Mouse (Mus musculus): ENCODE measurements around the gene Por. TPM values are rescaled to one million over a fixed set of nuclear protein-coding genes. Genes with fewer than 3 reads are reported as not detected.

Gene Por
- total RNA-seq, 2 experiments from 2014 or later = 300 to 324 TPM

DNA sequence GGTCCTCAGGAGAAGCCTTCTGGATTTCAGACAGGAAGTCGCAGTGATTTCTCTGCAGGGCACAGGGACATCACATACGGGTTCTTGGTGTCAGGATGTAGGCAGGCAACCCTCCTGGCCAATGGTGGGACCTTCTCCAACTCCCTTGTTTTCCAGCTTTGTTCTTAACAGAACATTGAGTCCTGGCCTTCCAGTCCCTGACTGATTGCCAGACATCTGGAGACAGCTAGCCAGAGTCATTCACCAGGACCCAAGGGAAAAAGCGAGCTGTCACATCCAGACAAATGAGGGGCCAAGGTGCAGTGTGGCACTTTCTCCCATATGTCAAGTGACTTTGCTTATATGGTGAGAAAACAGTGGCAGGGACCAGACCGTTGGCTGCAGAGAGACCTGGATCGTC is 13.8 kb upstream of the Por start:
- DNase-seq = no peak

DNA sequence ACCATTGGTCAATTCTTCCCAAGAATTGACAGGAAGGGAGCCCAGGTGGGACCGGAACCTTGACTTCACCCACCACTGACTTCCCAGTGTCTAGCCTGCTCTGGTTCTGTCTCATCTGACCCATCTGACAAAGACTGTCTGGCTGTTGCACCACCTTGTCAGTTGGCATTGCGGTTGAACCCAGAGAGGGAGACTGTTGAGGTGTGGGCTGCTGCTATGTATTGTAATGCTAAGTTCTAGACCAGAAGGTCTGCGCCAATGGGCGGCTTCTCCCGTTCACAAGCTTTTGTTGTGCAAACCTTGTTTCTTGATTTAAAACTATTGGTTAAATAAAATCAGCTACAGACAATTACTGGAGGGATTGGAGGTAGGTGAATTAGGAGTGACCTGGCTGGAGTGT is 12.7 kb upstream of the Por start:
- no peak for DNase-seq

DNA sequence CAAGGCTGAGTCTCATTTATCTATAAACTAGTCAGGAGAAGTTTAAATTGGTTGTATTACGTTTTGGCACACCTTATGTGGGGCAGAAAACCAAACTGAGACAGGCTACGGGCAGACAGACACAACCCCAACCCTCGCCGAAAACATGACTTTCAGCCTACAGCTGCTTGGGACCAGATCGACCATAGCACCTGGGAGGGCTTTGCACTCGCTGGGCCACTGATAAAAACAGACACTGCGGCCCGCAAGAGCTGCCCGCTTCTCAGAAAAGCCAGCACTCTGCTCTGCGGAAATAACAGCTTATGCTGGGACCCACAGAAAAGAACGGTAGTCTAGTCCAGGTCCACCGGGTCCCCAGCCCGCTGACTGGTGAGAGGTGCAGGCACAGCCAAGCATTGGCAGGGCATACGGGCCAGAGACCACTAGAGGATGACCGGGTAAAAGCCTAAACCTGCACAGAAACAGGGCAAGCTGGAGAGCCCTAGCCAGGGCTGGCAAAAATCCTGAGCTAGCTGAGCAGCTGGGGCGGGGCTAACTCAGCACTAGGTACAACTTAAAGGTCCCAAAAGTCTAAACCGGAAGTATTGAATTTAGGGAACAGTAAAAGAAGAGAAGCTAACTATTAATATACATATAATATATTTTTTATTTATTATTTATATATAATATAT is 12.0 kb upstream of the Por start:
- no peak for DNase-seq

DNA sequence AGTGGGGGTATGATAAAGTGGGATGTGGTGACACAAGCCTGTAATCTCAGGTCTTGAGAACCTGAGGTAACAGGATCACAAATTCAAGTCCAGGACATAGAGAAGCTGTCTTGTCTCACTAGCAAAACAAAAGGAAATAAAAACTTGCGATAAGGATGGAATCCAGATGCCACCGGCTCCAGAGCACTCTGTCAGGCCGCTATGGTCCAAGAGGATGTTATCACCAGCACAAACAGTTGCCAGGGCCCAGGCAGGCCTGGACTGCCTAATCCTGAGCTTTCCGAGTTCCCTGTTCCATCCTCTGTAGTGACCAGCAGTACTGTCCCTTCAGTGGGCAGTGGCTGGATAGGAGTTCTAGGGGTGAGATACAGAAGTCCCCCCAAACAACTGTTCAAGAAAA is 9.9 kb upstream of the Por start:
- DNase-seq = no peak

DNA sequence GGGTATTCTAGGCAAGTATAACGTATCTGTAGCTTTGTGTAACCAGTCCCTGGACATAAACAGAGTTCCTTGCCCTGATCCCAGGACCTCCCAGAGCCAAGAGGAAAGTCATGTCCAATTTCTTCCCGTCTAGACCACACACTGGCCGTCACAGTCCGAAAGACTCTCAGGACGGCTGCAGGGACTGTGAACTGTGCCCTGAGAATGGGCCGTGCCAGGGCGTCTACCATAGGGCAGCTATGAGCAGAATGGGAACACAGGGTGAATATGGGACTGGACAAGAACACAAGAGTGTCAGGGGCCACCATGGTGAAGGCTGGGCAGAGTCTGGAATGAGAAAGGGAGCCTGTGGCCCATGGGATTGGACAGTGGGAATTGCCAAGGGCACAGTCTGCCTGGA is 9.3 kb upstream of the Por start:
- no peak for DNase-seq

DNA sequence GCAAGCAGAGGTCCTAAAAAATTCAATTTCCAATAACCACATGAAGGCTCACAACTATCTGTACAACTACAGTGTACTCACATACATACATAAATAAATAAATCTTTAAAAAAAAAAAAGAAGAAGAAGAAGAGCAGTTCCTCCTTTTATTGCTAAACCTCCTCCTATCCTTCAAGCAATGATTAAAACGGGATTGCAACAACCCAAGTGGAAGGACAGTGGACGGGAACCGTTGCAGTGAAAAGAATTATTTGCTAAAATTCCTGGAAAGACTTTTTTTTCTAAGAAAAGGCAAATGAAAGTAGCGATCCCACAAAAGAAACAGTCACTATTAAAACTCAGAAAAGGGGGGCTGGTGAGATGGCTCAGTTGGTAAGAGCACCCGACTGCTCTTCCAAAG is 2.9 kb upstream of the Por start:
- DNase-seq = no peak

DNA sequence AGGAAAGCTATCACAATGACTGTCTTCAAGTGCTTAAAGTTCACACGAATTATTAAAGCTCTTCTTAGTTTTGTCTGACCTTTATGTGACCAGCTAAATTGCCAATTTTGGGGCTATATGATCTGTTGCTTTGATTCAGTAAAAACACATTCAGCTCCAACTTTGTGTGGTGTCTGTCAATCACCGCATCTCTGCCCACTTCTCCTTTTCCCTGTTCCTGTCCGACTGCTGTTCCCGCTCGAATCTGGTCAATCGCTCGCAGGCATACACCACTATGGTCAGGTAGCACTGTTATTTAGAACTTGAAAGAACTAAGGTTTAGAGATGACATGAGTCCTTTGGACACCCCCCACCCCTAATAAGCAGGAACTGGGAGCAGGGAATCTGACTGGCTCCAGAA is 1.8 kb upstream of the Por start:
- DNase-seq = no peak

DNA sequence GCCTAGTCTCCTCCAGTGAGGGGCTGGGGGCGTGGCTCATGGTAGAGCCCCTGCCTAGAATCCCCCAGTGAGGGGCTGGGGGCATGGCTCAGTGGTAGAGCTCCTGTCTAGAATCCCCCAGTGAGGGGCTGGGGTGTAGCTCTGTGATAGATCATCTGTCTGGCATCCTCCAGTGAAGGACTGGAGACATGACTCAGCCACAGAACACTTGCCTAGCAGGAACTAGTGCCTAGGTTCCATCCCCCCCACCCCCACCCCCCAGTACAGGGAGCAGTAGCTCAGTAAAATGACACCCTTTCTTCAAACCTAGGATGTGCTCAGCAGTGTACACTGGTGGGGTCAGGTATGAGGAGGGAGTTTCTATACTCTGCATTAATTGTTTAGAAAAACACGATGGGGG is 1.0 kb downstream of the Por start:
- DNase-seq = no peak

DNA sequence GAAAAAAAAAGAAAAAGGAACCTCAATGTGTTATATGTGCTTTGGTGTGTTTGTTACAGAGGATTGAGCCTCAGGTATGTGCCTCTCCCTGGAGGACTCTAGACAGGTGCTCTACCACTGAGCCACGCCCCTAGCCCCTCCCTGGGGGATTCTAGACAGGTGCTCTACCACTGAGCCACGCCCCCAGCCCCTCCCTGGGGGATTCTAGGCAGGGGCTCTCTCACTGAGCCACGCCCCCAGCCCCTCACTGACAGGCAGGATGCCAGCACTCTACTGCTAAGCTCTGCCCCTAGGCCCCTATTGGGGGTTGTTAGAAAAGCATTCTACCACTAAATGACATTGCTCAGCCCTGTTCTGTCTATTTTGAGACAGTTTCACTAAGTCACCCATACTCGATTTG is 2.7 kb downstream of the Por start:
- DNase-seq = no peak

DNA sequence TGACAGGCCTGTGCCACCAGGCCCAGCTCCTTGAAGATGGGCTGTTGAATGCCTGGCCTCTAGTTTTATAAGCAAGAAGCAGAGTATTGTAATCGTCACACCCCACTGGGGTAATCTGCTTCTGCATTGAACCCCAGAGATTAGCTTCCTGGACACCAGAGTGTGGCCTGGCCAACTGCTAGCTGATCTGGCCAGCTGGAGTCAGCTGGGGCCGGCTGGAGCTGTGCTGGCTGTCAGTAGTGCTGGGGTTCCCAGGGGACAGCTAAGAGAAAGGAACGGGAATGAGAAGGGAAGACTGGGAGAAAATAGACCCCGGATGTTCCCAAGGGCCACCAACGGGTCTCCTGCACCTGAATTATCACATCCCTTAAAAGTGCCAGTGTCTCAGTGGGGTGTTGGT is 3.1 kb downstream of the Por start:
- peak in 1 of 2 experiments; percentile 27 for DNase-seq

DNA sequence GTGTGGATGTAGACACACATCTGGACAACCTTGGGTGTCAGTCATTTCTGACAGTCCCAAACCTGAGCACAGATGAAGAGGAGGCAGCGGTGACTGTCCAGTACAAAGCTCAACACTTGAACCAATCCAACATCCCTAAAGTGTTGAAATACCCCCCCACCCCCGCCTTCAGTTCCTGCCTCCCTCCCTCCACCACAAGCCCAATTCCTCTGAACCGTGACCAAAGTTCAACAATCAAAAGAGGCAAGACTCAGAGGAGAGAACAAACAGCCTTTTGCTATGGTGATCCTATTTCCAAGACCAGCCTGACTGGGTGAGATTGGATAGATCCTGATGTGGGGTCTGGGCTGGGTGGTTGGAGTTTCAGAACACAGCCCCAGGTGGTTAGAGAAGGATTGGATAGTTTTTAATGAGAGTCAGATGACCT is 4.5 kb downstream of the Por start:
- peak in 1 of 2 experiments; percentile 39 for DNase-seq

DNA sequence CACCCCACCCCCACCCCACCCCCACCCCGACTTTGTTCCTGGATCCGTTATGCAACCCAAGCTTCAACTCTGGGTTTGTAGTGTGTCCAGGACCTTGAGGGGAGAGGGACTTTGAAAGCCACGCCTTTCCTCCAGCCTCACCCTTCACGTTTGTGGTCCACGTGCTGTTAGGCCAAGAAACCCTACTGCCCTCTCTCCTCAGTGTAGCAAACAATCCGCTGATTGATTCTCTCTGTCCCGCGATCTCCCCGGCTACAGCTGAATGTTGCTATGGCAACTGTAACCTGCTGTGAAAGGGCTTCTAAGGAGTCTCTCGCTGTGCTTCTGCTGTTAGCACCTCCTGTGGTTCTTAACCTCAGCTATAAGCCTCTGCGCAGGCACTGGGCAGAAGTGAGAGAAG is 5.0 kb downstream of the Por start:
- peak; percentile 83 to 86 for DNase-seq

DNA sequence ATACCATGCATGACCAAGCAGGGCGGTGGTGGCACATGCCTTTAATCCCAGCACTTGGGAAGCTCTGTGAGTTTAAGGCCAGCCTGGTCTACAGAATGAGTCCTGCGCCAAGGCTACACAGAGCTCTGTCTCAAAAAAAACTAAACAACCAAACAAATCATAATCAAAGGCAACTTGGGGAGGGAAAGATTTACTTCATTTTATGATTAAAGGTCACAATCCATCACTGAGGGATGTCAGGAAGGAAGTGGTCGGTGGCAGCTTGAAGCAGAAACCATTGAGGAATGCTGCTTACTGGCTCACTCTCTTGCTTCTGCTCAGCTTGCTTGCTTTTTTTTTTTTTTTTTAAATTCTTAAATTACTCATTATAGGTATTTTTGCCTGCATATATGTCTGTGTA is 6.9 kb downstream of the Por start:
- DNase-seq = no peak

DNA sequence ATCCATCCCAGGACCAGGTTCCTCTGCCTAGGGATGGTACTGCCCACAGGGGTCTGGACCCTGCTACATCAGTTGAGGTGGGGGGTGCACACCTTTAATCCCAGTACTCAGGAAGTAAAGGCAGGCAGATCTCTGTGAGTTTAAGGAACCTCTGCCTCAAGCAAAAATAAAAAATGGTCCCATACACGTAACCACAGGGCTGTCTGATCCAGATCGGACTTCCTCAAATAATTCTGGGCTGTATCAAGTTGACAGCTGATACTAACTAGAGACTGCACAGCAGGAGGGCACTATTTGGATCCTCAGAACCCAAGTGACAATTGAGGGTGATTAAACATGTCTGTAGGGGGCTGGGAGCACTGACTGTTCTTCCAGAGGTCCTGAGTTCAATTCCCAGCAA is 7.4 kb downstream of the Por start:
- no peak for DNase-seq

DNA sequence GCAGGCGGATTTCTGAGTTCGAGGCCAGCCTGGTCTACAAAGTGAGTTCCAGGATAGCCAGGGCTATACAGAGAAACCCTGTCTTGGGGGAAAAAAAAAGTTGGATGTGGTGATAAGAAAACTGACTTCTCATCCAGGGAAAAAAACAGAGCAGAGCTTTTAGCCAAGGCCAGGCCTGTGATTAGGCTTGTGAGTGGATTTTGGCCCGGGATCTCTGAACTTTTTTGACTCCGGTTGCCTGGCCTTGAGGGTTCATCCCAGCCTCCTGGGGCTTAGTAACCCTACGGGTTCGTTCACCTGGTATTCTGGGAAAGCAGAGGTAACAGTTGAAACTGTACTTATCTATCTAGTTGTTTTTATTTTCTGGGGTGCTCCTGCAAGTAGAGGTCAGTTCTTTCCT is 8.6 kb downstream of the Por start:
- DNase-seq = peak; percentile 73 to 75

DNA sequence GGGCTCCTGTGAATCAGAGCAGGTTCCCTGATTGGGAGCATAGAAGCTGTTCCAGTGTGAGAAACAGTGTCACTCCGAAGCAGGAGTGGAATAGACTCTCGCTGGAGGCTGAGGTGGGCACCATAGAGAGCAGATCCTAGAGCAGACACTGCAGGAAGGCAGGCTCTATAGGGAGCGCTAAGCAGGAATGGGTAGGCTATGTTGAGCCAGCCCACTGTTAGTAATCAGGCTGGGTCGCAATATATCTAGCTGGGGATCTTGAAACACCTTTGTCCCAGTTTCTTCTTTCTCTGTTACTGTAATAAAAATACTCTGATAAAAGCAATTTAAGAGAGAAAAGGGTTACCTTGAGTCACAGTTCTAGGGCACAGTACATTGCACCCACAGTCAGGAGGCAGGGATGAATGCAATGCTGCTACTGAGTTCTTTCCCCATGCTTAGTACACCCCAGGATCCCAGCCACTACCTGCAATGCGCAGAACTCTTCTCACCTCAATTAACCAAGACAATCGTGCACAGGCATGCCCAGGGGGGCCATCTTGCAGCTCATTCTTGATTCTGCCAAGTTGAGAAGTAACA is 11.2 kb downstream of the Por start:
- no peak for DNase-seq

DNA sequence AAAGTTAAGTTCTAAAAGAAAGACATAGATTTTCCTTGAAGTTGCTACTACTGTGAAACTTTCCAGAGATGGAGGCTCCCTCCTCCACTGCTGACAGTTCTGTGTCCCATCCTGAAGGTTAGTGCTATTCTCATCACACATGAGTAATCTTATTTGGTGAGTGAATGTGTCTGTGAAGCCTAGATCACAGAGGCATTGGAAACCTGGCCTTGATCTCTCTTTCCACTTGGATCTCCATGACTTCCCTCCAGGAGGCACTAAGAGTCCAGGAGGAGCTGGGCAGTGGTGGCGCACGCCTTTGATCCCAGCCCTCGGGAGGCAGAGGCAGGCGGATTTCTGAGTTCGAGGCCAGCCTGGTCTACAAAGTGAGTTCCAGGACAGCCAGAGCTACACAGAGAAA is 12.2 kb downstream of the Por start:
- DNase-seq = peak in 1 of 2 experiments; percentile 26

DNA sequence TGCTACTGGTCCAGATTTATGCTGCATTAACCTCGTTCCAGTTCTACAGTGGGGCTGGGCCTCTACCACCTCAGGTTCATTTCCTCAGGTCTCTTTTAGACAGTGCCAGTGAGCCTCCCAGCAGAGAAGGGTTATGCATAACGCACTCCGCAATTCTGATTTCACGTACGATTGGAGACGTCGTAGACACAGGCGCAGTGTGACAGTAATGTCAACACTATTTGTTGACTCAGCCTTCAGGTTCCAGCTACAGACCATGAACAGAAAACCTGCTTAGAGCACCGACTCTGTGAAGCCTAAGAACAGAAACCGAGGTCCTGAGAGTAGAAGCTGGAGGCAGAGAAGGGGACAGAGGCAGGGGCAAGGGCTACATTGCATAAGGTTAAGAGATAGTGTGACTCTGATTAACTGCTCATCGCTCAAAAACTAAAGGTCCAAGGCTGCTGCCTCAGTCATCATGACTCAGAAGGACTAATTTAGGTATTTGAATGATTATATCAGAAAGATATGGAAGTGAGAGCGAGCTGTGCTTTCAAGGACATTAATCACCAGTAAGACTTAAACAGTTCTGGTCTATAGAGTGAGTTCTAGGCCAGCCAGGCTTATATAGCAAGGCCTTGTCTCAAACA is 13.2 kb downstream of the Por start:
- peak; percentile 49 to 51 for DNase-seq

DNA sequence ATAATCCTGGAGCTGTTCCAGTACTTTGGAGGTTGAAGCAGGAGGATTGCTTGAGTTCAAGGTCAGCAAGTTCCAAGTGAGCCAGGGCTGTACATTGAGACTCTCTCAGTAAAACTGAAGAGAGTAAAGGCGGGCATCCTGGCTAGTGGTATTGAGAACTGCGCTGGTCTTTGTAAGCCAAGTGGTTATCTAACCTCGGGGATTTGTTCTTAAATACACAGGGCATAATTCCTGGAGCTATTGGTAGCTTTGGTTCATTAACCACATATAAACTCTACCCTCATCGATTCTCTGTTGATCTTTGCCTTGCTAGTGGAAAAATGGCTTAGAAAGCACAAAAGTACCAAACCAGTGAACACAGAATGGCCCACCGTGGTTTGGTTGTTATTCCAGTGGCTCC is 20.6 kb downstream of the Por start:
- DNase-seq = no peak

DNA sequence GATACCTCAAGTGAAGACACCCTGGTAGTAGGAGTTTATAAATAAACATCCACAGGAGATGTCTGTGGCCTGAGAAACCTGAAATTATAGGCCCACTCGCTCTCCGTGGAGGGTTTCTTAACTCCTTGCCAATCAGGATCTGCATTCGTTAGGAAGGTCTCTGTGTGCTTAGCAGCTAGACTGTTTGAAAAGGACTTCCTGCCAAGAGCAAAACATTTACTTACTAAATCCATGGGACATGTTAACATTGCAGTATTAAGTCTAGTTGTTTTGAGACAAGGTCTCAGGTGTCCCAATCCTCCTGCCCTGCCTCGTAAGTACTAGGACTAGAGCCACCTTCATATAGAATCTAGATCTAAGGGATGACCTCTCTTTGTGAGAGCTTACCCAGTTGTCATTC is 21.4 kb downstream of the Por start:
- DNase-seq = no peak

DNA sequence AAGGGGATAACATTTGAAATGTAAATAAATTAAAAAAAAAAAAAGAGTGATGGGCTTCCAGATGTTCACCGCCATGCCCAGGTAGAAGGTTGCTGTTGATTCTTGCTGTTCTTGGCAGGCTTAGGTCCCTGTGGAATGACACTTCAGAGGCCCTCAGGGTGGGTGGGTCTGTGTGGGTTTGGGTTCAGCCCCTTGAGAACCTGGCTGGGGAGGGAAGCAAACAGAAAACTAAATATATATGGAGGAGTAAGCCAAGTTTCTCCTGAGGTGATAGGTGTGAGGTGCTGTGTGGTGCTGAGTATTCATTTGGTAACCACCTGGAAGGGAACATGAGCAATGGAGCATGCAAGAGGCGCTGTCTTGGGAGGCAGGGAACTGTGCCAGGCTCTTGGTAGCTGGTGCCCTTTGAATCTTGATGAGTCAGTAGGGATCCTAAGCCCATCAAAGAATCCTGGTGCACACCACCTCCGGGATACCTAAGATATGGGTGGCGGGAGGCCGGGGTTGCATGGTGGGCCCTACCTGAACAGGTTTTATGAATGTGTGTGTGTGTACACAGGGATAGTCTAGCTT is 23.5 kb downstream of the Por start:
- peak; percentile 64 to 68 for DNase-seq

DNA sequence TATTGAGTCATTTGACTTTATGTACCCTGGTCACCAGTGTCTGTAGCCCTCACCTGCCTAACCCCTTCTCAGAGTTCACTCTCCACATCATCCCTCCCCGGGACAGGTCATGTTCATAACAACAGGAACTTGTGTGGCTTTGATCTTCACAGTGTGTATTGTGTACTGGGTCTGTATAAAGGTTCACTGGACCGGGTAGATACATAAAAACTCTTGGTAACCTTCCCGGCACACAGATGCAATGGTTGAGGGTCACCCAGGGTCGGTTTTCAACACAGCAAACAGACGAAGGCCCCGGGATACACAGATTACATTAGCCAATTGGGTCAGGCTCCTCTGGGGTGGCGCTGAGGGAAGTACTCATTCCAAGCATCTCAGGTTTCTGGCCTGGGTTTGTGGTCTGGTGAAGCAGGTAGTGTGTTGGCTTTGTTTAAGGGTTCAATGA is 25.5 kb downstream of the Por start:
- no peak for DNase-seq

DNA sequence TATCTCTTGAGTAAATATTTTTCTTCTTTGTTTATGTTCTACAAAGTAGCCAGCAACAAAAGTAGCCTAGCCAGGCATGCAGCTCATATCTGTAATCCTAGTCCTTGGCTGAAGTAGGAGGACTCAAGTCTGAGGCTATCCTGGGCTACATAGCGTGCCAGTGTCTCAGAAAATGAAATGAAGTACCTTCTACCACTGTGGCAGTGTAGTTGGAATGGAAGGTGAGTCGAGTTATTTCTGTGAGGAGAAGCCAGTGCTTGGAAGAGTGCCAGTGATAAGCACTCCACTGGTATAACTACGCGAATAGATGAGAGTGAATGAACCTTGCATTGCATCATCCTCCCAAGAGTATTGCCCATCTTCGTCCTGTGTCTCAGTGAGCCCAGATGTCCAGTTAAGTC is 27.9 kb downstream of the Por start:
- no peak for DNase-seq

DNA sequence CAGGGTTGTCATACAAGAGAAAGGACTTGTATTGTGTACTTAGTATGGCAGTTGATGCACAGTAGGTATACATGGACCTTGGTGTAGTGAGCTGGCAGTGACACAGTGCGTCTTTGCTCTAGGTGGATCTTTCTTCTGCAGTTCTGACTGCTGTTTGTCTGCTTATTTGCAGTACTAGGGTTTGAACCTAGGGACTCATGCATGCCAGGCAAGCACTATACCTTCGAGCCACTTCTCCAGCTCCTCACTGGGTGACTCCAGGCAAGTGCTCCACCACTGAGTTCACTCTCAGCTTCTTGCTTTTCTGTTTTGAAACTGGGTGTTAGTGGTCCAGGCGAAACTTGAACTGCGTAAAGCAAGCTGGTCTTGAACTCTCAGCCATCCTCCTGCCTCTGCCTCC is 31.8 kb downstream of the Por start:
- no peak for DNase-seq
